Mouse (Mus musculus) C2C12 (cell line): ENCODE results near the gene Ppm1l. TPM values are rescaled to one million over a fixed set of nuclear protein-coding genes. Genes with fewer than 3 reads are reported as not detected.

Source experiments
- H3K27me3 ChIP-seq: one replicate; pipeline ENCODE4 v1.6.1; 2011; ENCODE audit not compliant: control insufficient read depth, insufficient read depth, insufficient read length
- H3K36me3 ChIP-seq: one replicate; pipeline ENCODE4 v1.6.1; 2011; ENCODE audit not compliant: control insufficient read depth, insufficient read depth
- H3K4me3 ChIP-seq: one replicate; pipeline ENCODE4 v1.5.1; 2011; ENCODE audit warnings: mild to moderate bottlenecking, control low read depth; ENCODE audit not compliant: poor library complexity, insufficient read depth, severe bottlenecking
- H3K79me2 ChIP-seq: one replicate; pipeline ENCODE4 v1.6.1; 2011; ENCODE audit not compliant: control insufficient read depth, insufficient read depth
- H3K79me3 ChIP-seq: one replicate; pipeline ENCODE4 v1.6.1; 2011; ENCODE audit warnings: low read depth, control low read depth
- H3ac ChIP-seq: one replicate; pipeline ENCODE3; 2011; ENCODE audit warnings: low read depth; ENCODE audit not compliant: control insufficient read depth, insufficient read length
- CEBPB ChIP-seq: IDR thresholded peaks from one replicate; pipeline ENCODE4 v1.6.1; 2011; ENCODE audit warnings: low read depth, mild to moderate bottlenecking, control low read depth, moderate library complexity
- CTCF ChIP-seq: IDR thresholded peaks from one replicate; pipeline ENCODE4 v1.5.1; 2011; ENCODE audit not compliant: control insufficient read depth, insufficient read depth, insufficient read length
- FOSL1 ChIP-seq: IDR thresholded peaks from one replicate; pipeline ENCODE4 v1.8.0; 2011; ENCODE audit warnings: mild to moderate bottlenecking, low read length; ENCODE audit not compliant: poor library complexity, insufficient read depth, severe bottlenecking
- MAX ChIP-seq: IDR thresholded peaks from one replicate; pipeline ENCODE4 v1.6.1; 2011; ENCODE audit warnings: mild to moderate bottlenecking, control low read depth
- MYOD1 ChIP-seq: IDR thresholded peaks from one replicate; pipeline ENCODE4 v1.6.1; 2011; ENCODE audit warnings: low read depth; ENCODE audit not compliant: control insufficient read depth, insufficient read length
- MYOG ChIP-seq: IDR thresholded peaks from one replicate; pipeline ENCODE4 v1.6.1; 2011; ENCODE audit not compliant: control insufficient read depth, insufficient read length; ENCODE audit errors: extremely low read depth
- USF1 ChIP-seq: IDR thresholded peaks from one replicate; pipeline ENCODE4 v1.6.1; 2011; ENCODE audit warnings: low read depth, mild to moderate bottlenecking, control low read depth, moderate library complexity
- polyA plus RNA-seq: library from polyadenylated mRNA; unstranded; fragments of >200 nt; fragmentation: generic; extraction: Trizol; gene quantifications from one replicate; pipeline ENCODE4 v1.2.1, GENCODE M21; 2012; ENCODE audit warnings: missing spikeins

Ppm1l gene
- polyA plus RNA-seq, 1 experiment = 3.7 TPM

- TF ChIP-seq CEBPB (no peak), FOSL1 (no peak), MYOD1 (no peak), USF1 (no peak), MAX (no peak), CTCF (no peak), MYOG (no peak)
- H3ac ChIP-seq = no peak overlapping the region
- peaks cover 1% of the 10 kb centered on the region for H3K79me3 ChIP-seq
Measured at GRCm38 (mm10) chr3:69358620-69358964, 41.9 kb downstream of the Ppm1l start.

GRCm38 (mm10) chr3:69360263-69360895, 43.7 kb downstream of the Ppm1l start:
- H3K36me3 ChIP-seq = no peaks in the 10 kb centered on the region
- TF ChIP-seq MYOD1 = no peak
- no peak for TF ChIP-seq CEBPB
- no peak for TF ChIP-seq FOSL1
- TF ChIP-seq USF1 = no peak
- TF ChIP-seq CTCF = no peak
- TF ChIP-seq MYOG = no peak
- TF ChIP-seq MAX = no peak
- H3K4me3 ChIP-seq = no peak overlapping the region
- no peak overlapping the region for H3ac ChIP-seq
- H3K79me3 ChIP-seq = peaks cover 5% of the 10 kb centered on the region
- H3K27me3 ChIP-seq = no peaks in the 10 kb centered on the region
- peaks cover 8% of the 10 kb centered on the region for H3K79me2 ChIP-seq

More at GRCm38 (mm10) chr3:69358620-69358964, 41.9 kb downstream of the Ppm1l start:
- Histone ChIP-seq H3K27me3 (no peaks in the 10 kb centered on the region), H3K36me3 (no peaks in the 10 kb centered on the region), H3K4me3 (no peak overlapping the region), H3K79me2 (peaks cover 8% of the 10 kb centered on the region)

DNA sequence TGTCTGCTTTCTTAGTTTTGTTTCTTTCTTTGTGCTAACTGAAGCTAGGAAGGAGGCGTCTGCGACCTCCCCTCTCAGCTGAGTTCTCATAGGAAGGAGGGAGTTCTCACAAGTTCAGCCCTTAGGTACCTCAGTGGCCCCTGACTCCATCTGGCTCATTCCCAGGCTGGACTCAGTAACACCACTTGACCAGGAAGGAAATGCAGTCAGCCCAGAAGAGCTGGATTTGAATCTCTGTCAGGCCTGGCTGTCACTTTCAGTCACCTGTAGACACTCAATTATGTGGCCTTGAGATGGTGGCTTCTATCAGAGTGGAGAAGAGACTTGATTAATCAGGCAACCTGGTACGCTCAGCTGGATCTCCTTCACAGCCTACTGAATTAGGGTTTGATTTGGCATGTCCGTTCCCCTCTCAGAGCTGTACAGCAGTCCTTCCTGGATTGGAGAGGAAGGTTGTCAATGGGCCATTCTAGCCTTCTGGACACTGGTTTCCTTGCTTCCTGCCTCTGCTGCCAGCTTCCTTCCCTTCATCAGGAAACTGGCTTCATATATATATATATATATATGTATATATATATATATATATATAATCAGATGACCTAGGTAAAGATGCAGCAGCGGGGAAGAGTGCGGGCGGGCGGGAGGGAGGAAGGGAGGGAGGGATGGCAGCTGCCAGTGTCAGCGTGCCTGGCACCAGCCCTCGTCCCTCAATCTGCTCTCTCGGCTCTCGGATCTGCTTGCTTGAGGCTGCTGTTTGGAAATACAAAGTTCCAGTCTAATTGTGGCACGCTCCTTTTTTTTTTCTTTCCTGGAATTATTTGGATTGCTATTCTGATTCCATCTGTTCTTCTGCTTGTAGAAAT, 45.1 kb downstream of the Ppm1l start:
- H3ac ChIP-seq = no peak overlapping the region
- no peaks in the 10 kb centered on the region for H3K36me3 ChIP-seq
- H3K79me2 ChIP-seq = peaks cover 8% of the 10 kb centered on the region
- no peak for TF ChIP-seq MYOD1
- TF ChIP-seq FOSL1 = no peak
- TF ChIP-seq CTCF = no peak
- TF ChIP-seq MYOG = no peak
- TF ChIP-seq USF1 = no peak
- TF ChIP-seq MAX = no peak
- TF ChIP-seq CEBPB = no peak
- H3K4me3 ChIP-seq = no peak overlapping the region
- peaks cover 5% of the 10 kb centered on the region for H3K79me3 ChIP-seq
- no peaks in the 10 kb centered on the region for H3K27me3 ChIP-seq

GRCm38 (mm10) chr3:69362350-69362790, 45.7 kb downstream of the Ppm1l start:
- TF ChIP-seq CEBPB (no peak), MYOD1 (no peak), CTCF (no peak), MAX (no peak), MYOG (no peak), USF1 (no peak), FOSL1 (no peak)
- H3K27me3 ChIP-seq = no peaks in the 10 kb centered on the region
- H3K79me2 ChIP-seq = peaks cover 8% of the 10 kb centered on the region

DNA sequence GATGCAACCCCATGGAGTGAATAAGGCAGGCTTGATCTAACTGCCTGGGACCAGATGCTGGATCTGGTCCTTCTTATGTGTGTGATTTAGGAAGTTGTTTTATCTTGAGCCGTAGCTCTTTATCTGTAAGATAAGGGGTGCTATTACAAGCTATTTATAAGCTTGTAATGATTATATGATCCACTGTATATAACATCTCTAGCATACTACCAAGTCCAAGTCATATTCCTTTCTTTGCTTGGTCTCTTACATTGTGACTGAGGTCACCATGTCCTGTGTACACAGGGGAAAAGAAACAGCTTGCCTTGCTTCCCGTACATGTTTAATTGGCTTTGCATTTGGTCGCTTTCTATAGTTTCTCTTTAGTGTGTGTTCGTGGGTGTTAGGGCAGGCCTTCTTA, 46.2 kb downstream of the Ppm1l start:
- no peaks in the 10 kb centered on the region for H3K27me3 ChIP-seq
- H3K36me3 ChIP-seq = no peaks in the 10 kb centered on the region
- no peak for TF ChIP-seq MAX
- no peak for TF ChIP-seq CTCF
- no peak for TF ChIP-seq FOSL1
- no peak for TF ChIP-seq MYOG
- H3K79me3 ChIP-seq = peaks cover 3% of the 10 kb centered on the region
- no peak overlapping the region for H3ac ChIP-seq
- H3K79me2 ChIP-seq = peaks cover 8% of the 10 kb centered on the region
- H3K4me3 ChIP-seq = no peak overlapping the region

More at GRCm38 (mm10) chr3:69362350-69362790, 45.7 kb downstream of the Ppm1l start:
- Histone ChIP-seq H3K79me3 (peaks cover 3% of the 10 kb centered on the region), H3K36me3 (no peaks in the 10 kb centered on the region), H3K4me3 (no peak overlapping the region), H3ac (no peak overlapping the region)
